Mouse (Mus musculus): ENCODE data around the gene Lrrk1. TPM values are rescaled to one million over a fixed set of nuclear protein-coding genes. Genes with fewer than 3 reads are reported as not detected.

The Lrrk1 gene
- polyA plus RNA-seq, 1 experiment from 2014 or later: 17.2 TPM

- ATAC-seq (replicated peaks; ENCODE audit: low FRiP score): no peak
- H3K36me3 ChIP-seq: no peaks in the 10 kb centered on the region
- H3K27ac ChIP-seq: no peak overlapping the region
- peaks cover 20% of the 10 kb centered on the region for H3K4me1 ChIP-seq
- H3K9ac ChIP-seq: no peak overlapping the region
- WGBS: 92% methylated on average over 5 of the region's 5 CpGs
- no peaks in the 10 kb centered on the region for H3K27me3 ChIP-seq
- H3K4me3 ChIP-seq (replicated peaks): no peak overlapping the region
- no peak overlapping the region for H3K4me2 ChIP-seq
- no peaks in the 10 kb centered on the region for H3K9me3 ChIP-seq (replicated peaks)
Observed at GRCm38 (mm10) chr7:66245646-66246045, 142.5 kb downstream of the Lrrk1 start.

- H3K36me3 ChIP-seq: no peaks in the 10 kb centered on the region
- H3K27me3 ChIP-seq: no peaks in the 10 kb centered on the region
- H3K9ac ChIP-seq: no peak overlapping the region
- 62% methylated on average over 7 of the region's 7 CpGs for WGBS
- no peaks in the 10 kb centered on the region for H3K9me3 ChIP-seq (replicated peaks)
- no peak overlapping the region for H3K4me3 ChIP-seq (replicated peaks)
- H3K27ac ChIP-seq: no peak overlapping the region
- ATAC-seq (replicated peaks; ENCODE audit: low FRiP score): no peak
- H3K4me1 ChIP-seq: peaks cover 16% of the 10 kb centered on the region
- H3K4me2 ChIP-seq: no peak overlapping the region
Observed at GRCm38 (mm10) chr7:66243766-66244325, 144.3 kb downstream of the Lrrk1 start.

- H3K27me3 ChIP-seq: no peaks in the 10 kb centered on the region
- 90% methylated on average over 4 of the region's 4 CpGs for WGBS
- no peak overlapping the region for H3K27ac ChIP-seq
- peaks cover 6% of the 10 kb centered on the region for H3K4me1 ChIP-seq
- no peaks in the 10 kb centered on the region for H3K9me3 ChIP-seq (replicated peaks)
- no peak overlapping the region for H3K4me3 ChIP-seq (replicated peaks)
- H3K9ac ChIP-seq: no peak overlapping the region
- H3K36me3 ChIP-seq: no peaks in the 10 kb centered on the region
- ATAC-seq (replicated peaks; ENCODE audit: low FRiP score): no peak
- no peak overlapping the region for H3K4me2 ChIP-seq
Observed at GRCm38 (mm10) chr7:66241855-66242412, 146.2 kb downstream of the Lrrk1 start.

- Histone ChIP-seq H3K9ac (no peak overlapping the region), H3K36me3 (no peaks in the 10 kb centered on the region), H3K4me2 (no peak overlapping the region), H3K27ac (no peak overlapping the region), H3K9me3 (replicated peaks) (no peaks in the 10 kb centered on the region), H3K4me1 (peaks cover 3% of the 10 kb centered on the region; the same call in 1 of the 2 replicates), H3K27me3 (no peaks in the 10 kb centered on the region), H3K4me3 (replicated peaks) (no peak overlapping the region)
- WGBS: 97% methylated on average over 3 of the region's 3 CpGs
- no peak for ATAC-seq (replicated peaks; ENCODE audit: low FRiP score)
Observed at GRCm38 (mm10) chr7:66238157-66238556, 150.0 kb downstream of the Lrrk1 start.

- H3K27ac ChIP-seq: no peak overlapping the region
- no peak for ATAC-seq (replicated peaks; ENCODE audit: low FRiP score)
- 75% methylated on average over 6 of the region's 6 CpGs for WGBS
- H3K4me1 ChIP-seq: peaks cover 24% of the 10 kb centered on the region
- no peak overlapping the region for H3K4me3 ChIP-seq (replicated peaks)
- H3K9ac ChIP-seq: no peak overlapping the region
- H3K27me3 ChIP-seq: no peaks in the 10 kb centered on the region
- H3K9me3 ChIP-seq (replicated peaks): no peaks in the 10 kb centered on the region
- no peaks in the 10 kb centered on the region for H3K36me3 ChIP-seq
- H3K4me2 ChIP-seq: no peak overlapping the region
Observed at GRCm38 (mm10) chr7:66233947-66234516, 154.1 kb downstream of the Lrrk1 start.

GRCm38 (mm10) chr7:66233141-66233946 is 154.8 kb downstream of the Lrrk1 start:
- Histone ChIP-seq H3K27me3 (no peaks in the 10 kb centered on the region), H3K4me2 (no peak overlapping the region), H3K9me3 (replicated peaks) (no peaks in the 10 kb centered on the region), H3K4me3 (replicated peaks) (no peak overlapping the region), H3K36me3 (no peaks in the 10 kb centered on the region), H3K9ac (no peak overlapping the region), H3K4me1 (peaks cover 24% of the 10 kb centered on the region), H3K27ac (no peak overlapping the region)
- 72% methylated on average over 4 of the region's 4 CpGs for WGBS
- ATAC-seq (replicated peaks; ENCODE audit: low FRiP score): peak; percentile 30; the same call in 1 of the 2 replicates

GRCm38 (mm10) chr7:66231861-66232260 is 156.3 kb downstream of the Lrrk1 start:
- Histone ChIP-seq H3K4me3 (replicated peaks) (no peak overlapping the region), H3K4me1 (peaks cover 24% of the 10 kb centered on the region), H3K27ac (peak overlapping the region; percentile 10; the same call in 1 of the 2 replicates), H3K36me3 (no peaks in the 10 kb centered on the region), H3K9ac (no peak overlapping the region), H3K4me2 (no peak overlapping the region), H3K9me3 (replicated peaks) (no peaks in the 10 kb centered on the region), H3K27me3 (no peaks in the 10 kb centered on the region)
- no peak for ATAC-seq (replicated peaks; ENCODE audit: low FRiP score)
- WGBS: 82% methylated on average over 4 of the region's 4 CpGs

GRCm38 (mm10) chr7:66230638-66231550 is 157.3 kb downstream of the Lrrk1 start:
- H3K36me3 ChIP-seq: no peaks in the 10 kb centered on the region
- peak overlapping the region; percentile 69 for H3K27ac ChIP-seq
- no peak overlapping the region for H3K4me2 ChIP-seq
- no peak for ATAC-seq (replicated peaks; ENCODE audit: low FRiP score)
- no peak overlapping the region for H3K9ac ChIP-seq
- peaks cover 24% of the 10 kb centered on the region for H3K4me1 ChIP-seq
- H3K4me3 ChIP-seq (replicated peaks): no peak overlapping the region
- 32% methylated on average over 17 of the region's 17 CpGs for WGBS
- no peaks in the 10 kb centered on the region for H3K27me3 ChIP-seq
- no peaks in the 10 kb centered on the region for H3K9me3 ChIP-seq (replicated peaks)

- no peaks in the 10 kb centered on the region for H3K36me3 ChIP-seq
- H3K27me3 ChIP-seq: no peaks in the 10 kb centered on the region
- no peak overlapping the region for H3K4me2 ChIP-seq
- 69% methylated on average over 4 of the region's 4 CpGs for WGBS
- H3K9me3 ChIP-seq (replicated peaks): no peaks in the 10 kb centered on the region
- H3K4me1 ChIP-seq: peaks cover 24% of the 10 kb centered on the region
- H3K4me3 ChIP-seq (replicated peaks): no peak overlapping the region
- peak overlapping the region; percentile 69 for H3K27ac ChIP-seq
- no peak for ATAC-seq (replicated peaks; ENCODE audit: low FRiP score)
- no peak overlapping the region for H3K9ac ChIP-seq
Observed at GRCm38 (mm10) chr7:66230246-66230637, 157.9 kb downstream of the Lrrk1 start.

GRCm38 (mm10) chr7:66229433-66229832 is 158.7 kb downstream of the Lrrk1 start:
- no peak overlapping the region for H3K4me3 ChIP-seq (replicated peaks)
- no peak overlapping the region for H3K9ac ChIP-seq
- H3K36me3 ChIP-seq: no peaks in the 10 kb centered on the region
- no peaks in the 10 kb centered on the region for H3K9me3 ChIP-seq (replicated peaks)
- no peak for ATAC-seq (replicated peaks; ENCODE audit: low FRiP score)
- H3K27ac ChIP-seq: no peak overlapping the region
- 65% methylated on average over 7 of the region's 7 CpGs for WGBS
- H3K4me1 ChIP-seq: peaks cover 24% of the 10 kb centered on the region
- H3K27me3 ChIP-seq: no peaks in the 10 kb centered on the region
- no peak overlapping the region for H3K4me2 ChIP-seq

- Histone ChIP-seq H3K36me3 (no peaks in the 10 kb centered on the region), H3K9me3 (replicated peaks) (no peaks in the 10 kb centered on the region), H3K4me3 (replicated peaks) (no peak overlapping the region), H3K4me2 (no peak overlapping the region), H3K9ac (no peak overlapping the region), H3K4me1 (peaks cover 24% of the 10 kb centered on the region), H3K27me3 (no peaks in the 10 kb centered on the region), H3K27ac (no peak overlapping the region)
- ATAC-seq (replicated peaks; ENCODE audit: low FRiP score): no peak
- 60% methylated on average over 2 of the region's 2 CpGs for WGBS
Observed at GRCm38 (mm10) chr7:66228610-66228920, 159.6 kb downstream of the Lrrk1 start.
